Mouse (Mus musculus) retina, postnatal 1 day (tissue): ENCODE measurements around the gene Nploc4.

Experiments
- DNase-seq: peaks from one replicate; pipeline ENCODE4 v3.0.0-alpha.2; 2012

Nploc4 gene

DNA sequence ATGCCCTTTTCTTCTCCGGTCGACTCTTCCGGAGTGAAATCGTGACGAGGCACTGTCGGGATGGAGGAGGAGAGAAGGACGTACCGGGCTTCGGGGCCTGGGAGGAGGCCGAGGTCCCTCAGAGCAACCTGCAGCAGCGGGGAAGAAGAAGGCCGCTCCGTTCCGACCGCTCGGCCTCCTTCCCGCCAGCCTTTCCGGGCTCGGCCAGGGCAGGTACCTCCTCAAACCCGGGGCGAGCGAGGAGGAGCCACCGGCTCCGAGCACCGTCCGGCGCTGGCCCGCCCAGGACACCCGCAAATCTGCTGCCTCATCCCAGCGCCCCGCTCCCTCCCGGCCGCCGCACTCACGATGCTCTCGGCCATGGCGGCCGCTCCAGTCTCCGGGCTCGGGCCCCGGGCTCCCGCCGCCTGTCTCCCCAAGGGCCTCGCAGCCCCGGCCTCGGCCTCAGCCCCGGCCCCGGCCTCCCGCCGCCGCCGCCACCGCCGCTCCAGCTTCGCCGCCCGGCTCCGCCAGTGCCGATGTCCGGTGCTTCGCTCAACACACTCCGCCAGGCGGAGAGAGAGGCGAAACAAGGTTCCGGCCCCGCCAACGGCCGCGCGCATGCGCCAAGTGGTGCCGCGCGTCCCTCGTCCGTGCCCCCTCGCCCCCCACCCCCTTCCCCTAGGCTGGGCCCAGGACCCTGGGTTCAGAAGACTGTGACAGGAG, at the start of gene Nploc4:
Nploc4 (minus strand) TSS at position 557 of the 705 bp plus-strand sequence.
- DNase-seq = peak; percentile 94

DNA sequence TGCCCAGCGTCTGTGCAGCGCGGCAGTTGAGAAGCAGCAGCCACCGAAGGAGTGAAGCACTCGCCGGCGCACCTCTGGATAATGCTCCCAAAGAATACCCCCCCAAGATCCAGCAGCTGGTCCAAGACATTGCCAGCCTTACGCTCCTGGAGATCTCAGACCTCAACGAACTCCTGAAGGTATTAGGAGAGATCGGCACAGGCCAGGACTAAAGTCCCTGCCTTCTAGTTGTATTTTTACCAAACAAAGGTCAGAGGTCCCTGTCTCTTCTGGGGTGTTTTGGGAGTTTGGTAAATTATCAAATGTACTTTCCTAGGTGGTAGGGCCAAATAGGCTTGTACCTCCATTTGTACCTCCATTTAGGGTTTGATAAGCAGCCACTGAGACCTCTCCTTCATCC, 47.7 kb upstream of the Nploc4 start:
- DNase-seq = no peak

DNA sequence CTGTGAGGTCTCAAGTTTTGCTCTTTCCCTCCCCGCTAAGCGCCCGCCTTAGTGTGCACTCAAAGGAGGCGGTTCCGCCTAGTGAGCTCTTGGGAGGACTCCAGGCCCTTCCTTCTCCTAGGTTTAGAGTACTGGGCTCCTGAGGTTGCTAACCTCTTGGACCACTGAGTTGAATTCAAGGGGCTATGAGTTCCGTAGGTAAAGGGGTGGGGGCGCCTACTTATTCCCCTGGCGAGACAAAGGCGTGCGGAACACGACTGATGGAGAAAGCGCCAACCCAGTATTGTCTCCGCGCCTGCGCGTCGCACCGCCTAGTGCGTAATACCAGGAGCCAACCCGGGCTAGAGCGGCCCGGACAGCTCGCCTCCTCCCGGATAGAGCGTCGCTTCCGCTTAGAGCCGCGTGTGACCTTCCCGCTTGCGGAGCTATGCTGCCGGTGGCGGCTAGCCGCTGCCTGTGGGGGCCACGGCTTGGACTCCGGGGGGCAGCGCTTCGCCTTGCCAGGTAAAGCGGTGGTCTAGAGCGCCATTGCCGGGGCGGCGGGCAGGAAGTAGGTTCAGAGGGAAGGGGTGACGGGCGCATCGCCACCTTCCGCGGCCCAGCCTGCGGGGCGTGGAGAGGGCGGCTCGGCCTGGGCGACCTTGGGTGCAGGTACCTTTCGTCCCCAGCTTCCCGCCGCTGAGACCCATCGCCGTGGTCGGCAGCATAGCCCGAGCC, 46.9 kb upstream of the Nploc4 start, which contains the start of gene Mrpl12:
Mrpl12 (plus strand) TSS at position 349 of the 717 bp plus-strand sequence.
- peak; percentile 98 for DNase-seq

DNA sequence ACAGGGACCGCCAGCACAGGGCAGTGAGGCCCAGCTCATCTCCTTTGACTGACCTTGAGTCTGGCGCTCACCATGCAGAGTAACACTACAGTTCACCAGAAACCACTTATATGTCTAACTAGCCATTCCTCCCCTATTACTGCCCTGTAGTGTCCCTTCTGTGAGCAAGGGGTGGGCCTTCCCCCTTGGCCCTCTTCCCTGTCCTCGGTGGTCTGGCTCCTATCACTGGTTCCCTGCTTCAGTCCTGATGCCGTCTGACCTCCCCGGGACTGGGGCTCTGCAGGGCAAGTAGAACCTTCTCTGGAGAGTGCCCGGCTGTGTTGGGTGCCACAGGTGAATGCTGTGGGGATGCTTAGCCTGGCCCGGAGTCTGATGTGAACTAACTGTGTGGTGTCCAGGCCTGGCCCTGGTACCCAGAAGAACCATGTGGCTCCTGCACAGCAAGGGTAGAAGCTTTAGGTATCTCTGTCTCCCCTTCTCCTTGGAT, 46.0 kb upstream of the Nploc4 start:
- DNase-seq = no peak

DNA sequence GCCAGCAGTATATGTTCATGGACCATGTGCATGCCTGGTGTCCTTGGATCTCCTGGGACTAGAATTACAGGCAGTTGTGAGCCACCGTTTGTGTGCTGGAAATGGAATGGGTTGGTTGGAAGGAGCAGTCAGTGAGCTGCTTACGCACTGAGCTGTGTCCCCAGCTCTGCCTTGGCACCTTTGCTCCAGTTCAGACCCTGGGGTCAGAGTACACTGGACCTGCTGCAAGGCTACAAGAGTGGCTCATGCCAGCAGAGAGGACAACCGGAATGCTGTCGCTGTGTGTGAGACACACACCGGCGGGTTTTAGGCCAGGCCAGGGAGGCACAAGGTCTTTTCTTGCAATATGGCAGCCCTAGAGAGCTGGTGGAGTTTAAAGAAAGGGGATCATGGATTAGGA, 34.5 kb upstream of the Nploc4 start:
- DNase-seq = no peak

DNA sequence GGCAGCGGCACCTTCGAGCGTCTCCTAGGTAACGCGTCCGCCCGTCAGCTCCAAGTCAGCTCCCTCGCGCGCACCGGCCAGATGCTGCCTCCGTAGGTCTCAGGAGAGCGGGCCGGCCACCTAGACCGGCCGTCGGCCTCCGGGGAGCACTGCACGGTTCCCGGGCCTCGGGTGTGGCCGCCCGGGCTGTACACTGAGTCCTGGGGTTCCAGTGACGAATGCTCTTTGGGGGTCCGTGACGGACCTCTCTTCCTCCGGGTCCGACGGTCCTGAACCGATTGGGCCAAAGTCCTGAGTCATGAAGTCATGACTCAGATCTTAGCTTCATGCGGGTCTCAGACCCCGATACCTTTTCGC, 30.2 kb upstream of the Nploc4 start:
- no peak for DNase-seq

DNA sequence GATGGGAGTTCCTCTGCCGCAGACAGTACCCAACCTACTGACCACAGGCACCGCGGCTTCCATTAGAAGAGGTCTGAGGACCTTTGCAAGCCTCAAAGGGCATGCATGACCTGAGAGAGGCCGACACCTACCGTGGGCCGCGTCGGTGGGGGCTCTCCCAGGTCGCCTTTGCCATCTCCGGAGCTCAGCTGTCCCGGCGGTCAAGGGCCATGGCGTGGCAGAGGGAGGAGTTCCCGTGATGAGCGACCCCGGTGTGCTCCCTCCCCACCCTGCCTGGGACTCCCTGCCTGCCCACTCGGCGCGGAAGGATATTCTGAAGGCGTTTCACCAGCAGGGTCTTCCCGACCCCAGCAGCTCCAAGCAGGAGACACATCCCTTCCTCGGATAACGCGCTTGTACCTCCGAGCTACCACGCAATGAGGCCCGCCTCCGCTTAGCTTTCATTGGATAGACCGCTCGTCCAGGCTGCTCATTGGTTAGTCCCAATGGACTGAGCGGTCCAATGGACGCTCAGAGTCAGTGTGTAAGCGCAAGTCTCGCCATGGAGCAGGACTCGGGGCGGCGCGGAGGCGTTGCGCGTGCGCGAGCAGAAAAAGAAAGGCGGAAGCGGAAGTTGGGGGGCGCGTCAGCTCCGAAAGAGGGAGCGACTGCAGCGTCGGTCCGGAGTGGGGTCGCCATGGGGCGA, 29.7 kb upstream of the Nploc4 start, which contains the start of gene Arl16:
Arl16 (minus strand) TSS at position 557 of the 685 bp plus-strand sequence.
- peak; percentile 100 for DNase-seq

DNA sequence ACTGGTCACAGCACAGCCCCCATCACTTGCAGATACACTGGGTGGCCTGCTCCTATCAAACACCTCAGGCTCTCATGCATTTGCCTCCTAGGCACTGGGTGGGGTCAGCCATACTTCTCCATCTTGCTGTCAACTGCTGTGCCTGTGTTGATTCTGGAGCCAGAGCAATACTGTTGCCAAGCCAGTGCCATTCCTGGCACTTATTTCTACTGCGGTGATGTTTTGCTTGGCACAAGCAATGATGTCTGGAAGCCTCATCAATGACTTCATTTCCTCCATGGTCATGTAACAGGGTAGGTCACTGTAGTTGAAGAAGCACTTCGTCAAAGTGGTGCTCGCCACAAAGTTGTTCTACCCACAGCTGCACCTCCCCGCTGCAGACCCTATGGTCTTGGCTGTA, 28.0 kb upstream of the Nploc4 start:
- no peak for DNase-seq

DNA sequence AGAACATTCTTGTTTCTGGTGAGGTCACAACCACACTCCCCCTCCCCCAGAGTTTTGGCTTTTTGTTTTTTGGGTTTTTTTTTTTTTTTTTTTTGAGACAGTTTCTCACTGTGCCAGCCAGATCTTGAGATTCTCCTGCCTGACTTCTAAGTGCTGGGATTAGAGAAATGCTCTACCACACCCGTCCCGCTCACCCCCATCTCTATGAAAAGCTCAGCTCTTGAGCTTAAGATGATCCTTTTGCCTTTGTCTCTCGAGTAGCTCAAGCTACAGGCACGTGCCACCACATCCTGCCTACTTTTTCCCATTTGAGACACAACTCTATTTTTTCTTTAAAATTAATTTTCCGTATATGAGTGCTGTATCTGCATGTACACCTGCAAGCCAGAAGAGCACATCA, 26.9 kb upstream of the Nploc4 start:
- DNase-seq = no peak

DNA sequence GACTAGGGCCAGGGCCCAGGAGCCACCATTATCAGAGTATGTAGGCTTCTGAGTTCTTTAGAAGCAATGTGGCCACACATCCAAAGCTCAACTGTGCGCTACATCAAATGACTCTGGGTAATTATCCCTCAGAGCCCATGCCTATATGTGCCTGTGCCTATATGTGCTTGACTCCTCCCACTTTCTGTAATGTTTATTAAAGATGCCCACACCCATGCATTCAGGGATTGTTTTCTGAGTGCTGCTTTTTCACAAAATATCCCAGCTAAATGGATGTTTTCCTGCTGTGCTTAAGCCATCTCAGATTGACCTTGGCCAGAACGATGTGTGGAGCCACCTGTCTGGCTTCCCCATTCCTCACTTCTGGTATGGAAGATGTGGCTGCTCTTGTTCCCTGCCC, 26.0 kb upstream of the Nploc4 start:
- DNase-seq = no peak

DNA sequence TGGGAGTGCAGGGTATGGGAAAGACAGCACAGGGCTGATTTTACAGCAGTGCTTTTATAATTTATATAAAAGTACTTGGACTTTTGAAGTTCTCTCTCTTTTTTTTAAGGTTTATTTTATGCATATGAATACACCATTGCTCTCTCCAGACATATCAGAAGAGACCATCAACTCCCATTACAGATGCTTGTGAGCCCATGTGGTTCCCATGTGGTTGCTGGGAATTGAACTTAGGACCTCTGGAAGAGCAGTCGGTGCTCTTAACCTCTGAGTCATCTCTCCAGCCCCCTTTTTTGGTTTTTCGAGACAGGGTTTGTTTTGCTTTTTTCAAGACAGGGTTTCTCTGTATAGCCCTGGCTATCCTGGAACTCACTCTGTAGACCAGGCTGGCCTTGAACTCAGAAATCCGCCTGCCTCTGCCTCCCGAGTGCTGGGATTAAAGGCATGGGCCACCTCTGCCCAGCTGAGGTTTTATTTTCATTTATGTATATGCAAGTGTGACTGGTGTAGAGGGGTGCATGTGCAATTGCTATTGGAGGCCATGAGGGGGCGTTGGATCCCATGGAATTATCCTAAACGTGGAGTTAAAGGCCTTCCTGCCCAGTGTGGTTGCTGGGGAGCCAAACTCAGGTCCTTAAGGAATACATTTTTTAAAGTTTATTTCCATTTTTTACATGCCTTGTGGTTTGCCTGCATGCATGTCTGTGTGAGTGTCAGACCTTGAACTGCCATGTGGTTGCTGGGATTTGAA, 21.5 kb upstream of the Nploc4 start:
- DNase-seq = peak; percentile 12

DNA sequence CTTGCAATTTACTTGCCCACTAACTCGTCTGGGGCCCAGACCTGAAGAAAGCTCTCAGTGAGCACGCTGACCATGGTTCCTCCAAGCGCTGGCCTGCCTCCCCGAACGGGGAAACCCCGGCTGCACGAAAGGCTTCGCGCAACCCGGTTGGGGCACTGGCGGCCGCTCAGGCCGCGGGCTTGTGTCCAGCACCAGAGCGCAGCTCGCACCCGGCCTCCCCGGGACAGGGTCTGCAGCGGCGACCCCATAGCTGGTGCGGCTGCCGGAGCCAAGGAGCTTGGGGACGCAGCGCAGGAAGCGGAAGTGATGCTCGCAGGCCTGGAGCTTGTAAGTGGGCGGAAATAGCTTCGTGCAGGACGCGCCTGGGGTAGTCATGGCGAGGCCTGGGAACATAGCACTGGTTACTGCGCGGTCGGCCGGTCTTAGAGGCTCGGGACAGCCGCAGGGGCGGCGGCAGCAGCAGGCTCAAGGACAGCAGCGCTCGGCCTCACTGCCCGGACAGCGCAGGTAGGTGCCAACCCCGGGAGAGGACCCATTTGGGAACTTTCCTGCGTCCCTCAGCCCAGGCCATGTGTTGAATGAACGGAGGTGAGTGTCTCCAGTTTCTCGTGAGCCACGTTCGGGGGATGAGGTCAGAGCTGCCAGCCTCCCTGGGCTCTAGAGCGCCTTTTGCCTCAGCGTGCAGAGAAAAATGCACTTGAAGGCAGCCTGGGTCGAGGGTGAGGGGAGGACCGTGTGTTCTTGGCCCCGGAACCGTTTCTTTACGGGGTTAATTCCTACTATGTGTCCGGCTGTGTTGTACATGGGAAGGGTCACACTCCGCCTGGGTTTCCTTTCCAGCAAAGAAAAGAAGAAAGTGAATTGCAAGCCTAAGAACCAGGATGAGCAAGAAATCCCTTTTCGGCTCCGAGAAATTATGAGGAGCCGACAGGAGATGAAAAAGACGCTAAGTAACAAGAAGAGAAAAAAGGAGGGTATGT, 20.6 kb upstream of the Nploc4 start, which contains the start of the genes Oxld1 and Ccdc137:
Oxld1 (minus strand) TSS at position 297 of the 980 bp plus-strand sequence.
Ccdc137 (plus strand) TSS at position 344 of the 980 bp plus-strand sequence.
- DNase-seq = peak; percentile 94

DNA sequence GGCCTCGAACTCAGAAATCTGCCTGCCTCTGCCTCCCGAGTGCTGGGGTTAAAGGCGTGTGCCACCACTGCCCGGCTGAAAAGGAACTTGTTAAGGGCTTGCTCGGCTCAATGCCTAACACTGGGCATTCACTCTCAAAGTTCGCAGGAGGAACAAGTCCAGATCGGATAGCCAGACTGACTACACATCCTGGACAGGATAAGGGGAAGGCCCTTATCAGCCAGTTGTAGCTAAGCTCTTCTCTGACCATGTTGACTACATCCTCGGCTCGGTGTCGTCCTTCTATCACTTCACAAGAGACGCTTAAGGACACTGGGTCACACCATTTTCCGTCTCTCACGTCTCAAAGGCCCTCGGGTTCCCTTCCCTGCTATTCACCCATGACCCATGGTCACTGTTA, 19.9 kb upstream of the Nploc4 start:
- DNase-seq = no peak

DNA sequence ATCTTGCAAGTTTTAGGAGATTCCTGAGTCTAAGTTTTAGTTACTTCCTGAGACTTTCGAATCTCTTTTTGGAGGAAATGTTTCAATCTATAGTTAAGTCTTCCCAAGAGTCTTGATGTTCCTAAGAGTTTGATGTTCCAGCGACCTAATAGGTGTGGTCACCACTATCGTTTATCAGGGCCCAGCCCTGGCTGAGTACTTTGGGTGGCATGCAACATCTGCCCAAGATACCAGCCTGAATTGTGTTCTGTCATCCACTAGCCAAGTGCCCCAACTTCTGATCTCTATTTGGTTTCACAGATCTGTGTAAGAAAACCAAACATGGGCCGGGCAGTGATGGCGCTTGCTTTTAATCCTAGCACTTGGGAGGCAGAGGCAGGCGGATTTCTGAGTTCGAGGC, 17.9 kb upstream of the Nploc4 start:
- no peak for DNase-seq

DNA sequence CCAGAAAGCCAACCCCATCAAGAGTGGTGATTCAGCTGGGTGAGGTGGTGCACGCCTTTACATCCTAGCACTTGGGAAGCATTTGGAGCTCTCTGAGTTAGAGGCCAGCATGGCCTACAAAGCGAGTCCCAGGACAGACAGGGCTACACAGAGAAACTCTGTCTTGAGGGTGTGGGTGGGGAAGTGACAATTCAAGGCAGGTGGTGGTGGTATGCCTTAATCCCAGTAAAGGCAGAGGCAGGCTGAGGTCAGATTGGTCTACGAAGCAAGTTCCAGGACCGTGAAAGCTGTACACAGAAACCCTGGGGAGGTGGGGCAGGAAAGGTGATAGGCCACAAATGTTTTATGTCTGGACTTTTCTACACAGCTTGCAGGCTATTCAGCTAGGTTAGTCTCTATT, 17.5 kb upstream of the Nploc4 start:
- no peak for DNase-seq

DNA sequence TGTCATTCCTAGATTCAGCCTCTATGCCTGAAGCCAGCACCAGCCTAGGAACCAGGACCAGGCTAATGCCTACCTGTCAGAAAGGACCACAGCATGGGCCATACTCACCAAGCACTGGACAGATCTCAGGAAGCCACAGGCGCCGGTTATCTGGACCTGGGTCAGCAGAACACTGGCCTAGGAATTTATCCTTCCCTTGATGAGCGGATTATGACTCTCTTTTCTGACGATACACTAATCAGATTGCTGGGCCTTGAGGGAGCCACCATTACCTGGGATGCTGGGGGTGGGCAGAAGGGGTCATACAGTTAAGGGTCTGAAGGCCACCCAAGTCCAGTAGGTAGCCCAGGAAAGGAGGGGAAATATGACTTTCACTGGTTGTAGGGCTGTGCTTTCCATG, 15.8 kb upstream of the Nploc4 start, which contains the start of gene Pde6g:
Pde6g (minus strand) TSS at position 195 of the 400 bp plus-strand sequence.
- peak; percentile 24 for DNase-seq

DNA sequence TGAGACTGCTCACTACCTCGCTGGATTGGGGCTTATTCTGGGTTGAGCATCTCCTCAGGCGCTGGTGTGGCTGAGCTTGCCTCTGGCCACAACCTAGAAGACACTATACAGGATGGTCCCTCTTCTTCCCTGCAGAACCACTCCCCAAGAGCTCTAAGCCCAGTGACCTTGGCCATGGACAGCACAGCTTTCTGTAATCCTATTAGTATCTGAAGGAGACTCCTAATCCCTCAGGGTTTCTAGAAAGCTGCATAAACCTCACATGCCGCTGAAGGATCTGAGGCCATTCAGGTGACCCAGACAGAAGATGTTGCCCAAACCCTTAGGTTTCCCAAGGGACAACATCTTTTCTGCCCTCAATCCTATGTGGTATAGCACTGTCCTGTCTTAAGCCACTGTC, 14.7 kb upstream of the Nploc4 start:
- DNase-seq = peak; percentile 73

DNA sequence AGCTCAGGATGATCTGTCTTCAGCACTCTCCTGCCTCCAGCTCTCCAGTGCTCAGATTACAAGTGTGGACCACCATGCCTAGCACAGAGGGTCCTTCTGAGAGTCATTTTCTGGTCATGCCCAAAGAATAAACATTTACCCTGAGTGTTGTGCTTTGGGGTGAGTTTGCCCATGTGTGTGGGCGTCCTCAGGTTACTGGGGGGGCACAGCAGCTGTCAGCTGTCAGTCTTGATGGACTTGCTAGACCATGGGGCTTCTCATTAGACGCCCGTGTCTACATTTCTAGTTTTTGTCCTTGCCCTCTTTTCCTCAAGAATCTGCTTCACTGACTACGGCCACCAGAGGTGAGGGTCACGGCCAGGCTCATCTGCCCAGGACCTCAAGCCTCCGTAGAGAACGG, 9.7 kb upstream of the Nploc4 start:
- no peak for DNase-seq

DNA sequence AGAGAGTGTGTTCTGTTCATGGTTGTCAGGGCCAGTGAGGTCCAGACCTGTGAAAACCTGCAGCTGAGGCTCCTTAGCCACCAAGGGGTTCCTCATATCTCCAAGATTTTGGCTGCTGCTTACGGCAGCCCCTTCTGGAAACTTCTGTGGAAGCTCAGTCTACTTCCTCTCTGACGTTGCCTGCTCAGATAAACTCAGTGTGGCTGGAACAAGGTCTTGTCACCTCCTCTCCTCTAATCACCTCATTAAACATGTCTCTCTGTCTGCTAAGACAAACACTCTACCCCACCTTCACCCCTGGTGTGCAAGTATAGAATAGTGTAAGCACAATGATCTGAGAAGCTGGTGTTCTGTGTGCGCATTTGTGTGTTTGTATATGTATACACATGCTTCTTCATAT, 8.0 kb upstream of the Nploc4 start:
- DNase-seq = no peak

DNA sequence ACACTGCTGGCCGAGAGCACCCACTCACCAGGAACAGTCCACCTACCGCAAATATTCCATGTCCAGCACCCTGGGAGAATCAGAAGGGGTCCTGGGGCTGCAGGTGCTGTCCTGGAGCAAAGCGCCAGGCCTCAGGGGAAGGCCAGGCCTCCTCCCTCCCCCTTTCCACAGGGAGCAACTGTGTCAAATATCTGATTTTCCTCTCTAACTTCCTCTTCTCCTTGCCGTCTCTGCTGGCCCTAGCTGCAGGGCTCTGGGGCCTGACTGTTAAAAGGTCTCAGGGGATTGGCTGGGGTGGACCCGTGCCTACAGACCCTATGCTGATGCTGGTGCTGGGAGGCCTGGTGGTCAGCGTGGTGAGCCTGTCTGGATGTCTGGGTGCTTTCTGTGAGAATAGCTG, 6.6 kb upstream of the Nploc4 start:
- DNase-seq = no peak

DNA sequence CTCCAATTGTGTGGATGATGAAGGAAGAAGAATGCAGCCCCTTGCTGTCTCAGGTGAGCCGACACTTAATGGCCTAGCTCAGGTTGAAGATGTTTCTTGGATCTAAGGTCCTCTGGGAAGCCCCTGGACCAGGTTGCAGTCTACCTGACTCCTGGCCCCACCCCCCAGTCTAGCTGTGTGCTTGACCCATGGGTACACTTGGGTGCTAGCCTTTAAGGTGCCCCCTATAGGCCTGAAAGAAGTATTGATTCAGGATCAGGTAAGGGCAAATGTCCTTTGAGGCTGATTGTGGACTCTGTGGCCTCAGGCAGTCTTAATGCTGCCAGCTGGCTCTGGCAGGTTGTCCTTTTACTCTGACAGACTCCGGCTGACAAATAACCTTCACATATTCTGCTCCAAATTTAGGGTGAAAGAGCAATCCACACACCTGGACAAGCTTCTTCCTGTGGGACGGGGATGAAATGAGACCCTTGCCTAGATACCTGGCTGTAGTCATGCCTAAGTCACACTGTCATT, 5.3 kb upstream of the Nploc4 start:
- DNase-seq = no peak
